Mouse (Mus musculus) limb, embryonic 14.5 days (tissue): ENCODE data around the gene Jade2. TPM values are rescaled to one million over a fixed set of nuclear protein-coding genes. Genes with fewer than 3 reads are reported as not detected.

Experiments
- ATAC-seq: fragments of 200-750 bp; cut with Nextera tagmentation; 2 replicates; pipeline ENCODE4 v1.8.0; 2017; ENCODE audit warnings: low read depth, moderate number of reproducible peaks, moderate TSS enrichment; ENCODE audit not compliant: low FRiP score
- DNase-seq: peaks from one replicate; pipeline ENCODE4 v3.0.0-alpha.2; 2015; ENCODE audit warnings: low spot score
- H3K27ac ChIP-seq: fragments of 300-500 bp; sonication (generic); replicated peaks from 2 replicates; pipeline ENCODE4 v1.5.1; 2014; ENCODE audit warnings: low read depth, mild to moderate bottlenecking, low read length, moderate library complexity, mixed read lengths
- H3K27me3 ChIP-seq: fragments of 300-500 bp; sonication (generic); 2 replicates; pipeline ENCODE4 v1.6.1; 2014; ENCODE audit warnings: low read length, mixed read lengths; ENCODE audit not compliant: control insufficient read depth, insufficient read depth
- H3K36me3 ChIP-seq: fragments of 300-500 bp; sonication (generic); 2 replicates; pipeline ENCODE4 v1.6.1; 2014; ENCODE audit warnings: mild to moderate bottlenecking, low read length, moderate library complexity, mixed read lengths; ENCODE audit not compliant: control insufficient read depth, insufficient read depth
- H3K4me1 ChIP-seq: fragments of 300-500 bp; sonication (generic); 2 replicates; pipeline ENCODE4 v1.6.1; 2014; ENCODE audit warnings: antibody characterized with exemption, low read length, mixed read lengths; ENCODE audit not compliant: control insufficient read depth, insufficient read depth
- H3K4me2 ChIP-seq: fragments of 300-500 bp; sonication (generic); replicated peaks from 2 replicates; pipeline ENCODE4 v1.6.1; 2014; ENCODE audit warnings: low read depth, mild to moderate bottlenecking, low read length, moderate library complexity; ENCODE audit not compliant: severe bottlenecking
- H3K4me3 ChIP-seq: fragments of 300-500 bp; sonication (generic); replicated peaks from 2 replicates; pipeline ENCODE4 v1.5.1; 2014; ENCODE audit warnings: low read length
- H3K9ac ChIP-seq: fragments of 300-500 bp; sonication (generic); 2 replicates; pipeline ENCODE4 v1.6.1; 2014; ENCODE audit warnings: mild to moderate bottlenecking, low read depth, low read length, moderate library complexity; ENCODE audit not compliant: severe bottlenecking
- H3K9me3 ChIP-seq: fragments of 300-500 bp; sonication (generic); 2 replicates; pipeline ENCODE4 v1.6.1; 2016; ENCODE audit warnings: low read length; ENCODE audit not compliant: control insufficient read depth
- POLR2A ChIP-seq: fragments of 200-500 bp; IDR thresholded peaks from 2 replicates; pipeline ENCODE4 v1.8.0; 2012; ENCODE audit warnings: inconsistent platforms, mild to moderate bottlenecking, moderate library complexity, borderline replicate concordance; ENCODE audit not compliant: insufficient read depth, insufficient read length; ENCODE audit errors: extremely low read depth
- WGBS: fragments of 180-500 bp; shearing (Covaris S2); extraction: QIAGEN DNeasy Blood & Tissue Kit; methylation state at CpG from one replicate; pipeline ENCODE4 v1.1.7; 2014; 5-methylcytosine and 5-hydroxymethylcytosine counted together
- polyA plus RNA-seq, 2 experiments: library from polyadenylated mRNA; depleted of rRNA in 1 of 2; stranded (reverse) in 1 of 2; unstranded in 1 of 2; fragments of >200 nt; fragmentation: Nextera tagmentation in 1 of 2; extraction: Ambion mirVana in 1 of 2; gene quantifications; 2 replicates each; pipeline versions ENCODE4 v1.2.1 to v1.2.3; 2012 to 2014

Jade2 gene
- polyA plus RNA-seq, 2 experiments, result 1.7 to 5.2 TPM

- H3K27me3 ChIP-seq, result no peaks in the 10 kb centered on the region
- H3K4me1 ChIP-seq, result 0 out of 2 replicates have a peak, but pooled peaks cover 2% of the 10 kb centered on the region
- peak; percentile 23 for DNase-seq
- H3K4me2 ChIP-seq, result no peak overlapping the region
- H3K4me3 ChIP-seq, result no peak overlapping the region
- H3K9me3 ChIP-seq, result no peaks in the 10 kb centered on the region
- 63% methylated on average over 6 of the region's 6 CpGs for WGBS
- no peak overlapping the region for H3K27ac ChIP-seq
- ATAC-seq, result no peak
- H3K36me3 ChIP-seq, result peaks cover 3% of the 10 kb centered on the region
- no peak for TF ChIP-seq POLR2A
- H3K9ac ChIP-seq, result no peak overlapping the region
These were observed 47.7 kb downstream of the Jade2 start for GRCm38 (mm10) chr11:51809632-51810224.

GRCm38 (mm10) chr11:51807108-51807879, 50.2 kb downstream of the Jade2 start:
- Histone ChIP-seq H3K4me3 (no peak overlapping the region), H3K9ac (no peak overlapping the region), H3K27me3 (no peaks in the 10 kb centered on the region), H3K4me2 (no peak overlapping the region), H3K9me3 (no peaks in the 10 kb centered on the region), H3K27ac (no peak overlapping the region), H3K36me3 (no peaks in the 10 kb centered on the region), H3K4me1 (0 out of 2 replicates have a peak, but pooled peaks cover 2% of the 10 kb centered on the region)
- no peak for ATAC-seq
- WGBS, result 35% methylated on average over 13 of the region's 13 CpGs
- no peak for TF ChIP-seq POLR2A
- no peak for DNase-seq

DNA sequence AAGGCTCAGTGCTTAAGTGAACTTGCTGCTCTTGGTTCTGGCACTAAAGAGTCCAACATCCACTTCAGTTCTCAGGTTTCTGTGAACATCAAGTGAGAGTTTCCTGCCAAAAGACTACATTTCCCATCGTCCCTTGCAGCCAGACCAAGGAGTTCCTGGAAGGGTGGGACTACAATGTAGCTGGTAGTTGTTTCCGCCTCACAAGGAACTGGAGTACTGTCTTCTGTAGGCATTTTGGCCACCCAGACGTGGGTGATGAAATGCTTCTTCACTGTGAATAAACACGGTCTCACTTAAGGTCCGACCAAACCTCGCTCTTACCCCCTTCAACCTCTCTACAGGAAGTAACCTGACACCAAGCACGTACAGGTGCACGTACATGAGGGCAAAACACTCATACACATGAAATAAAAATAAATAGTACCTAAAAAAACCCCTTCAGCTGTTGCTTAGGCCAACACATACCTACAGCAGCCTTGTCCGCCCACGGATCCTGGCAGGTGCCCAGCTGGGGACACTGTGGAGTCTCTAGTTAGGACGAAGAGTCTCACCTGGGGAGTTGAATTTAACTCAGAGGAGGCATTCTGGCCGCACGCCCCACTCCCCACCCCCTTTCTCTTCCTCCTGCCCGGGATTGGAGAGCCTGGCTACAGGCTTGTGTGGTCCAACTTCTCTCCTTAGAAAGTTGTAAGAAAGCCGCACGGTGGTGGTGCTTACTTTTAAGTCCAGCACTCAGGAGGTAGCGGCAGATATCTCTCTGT, 52.1 kb downstream of the Jade2 start:
- peak overlapping the region; percentile 26 for H3K9ac ChIP-seq
- ATAC-seq (peak; percentile 69), DNase-seq (peak; percentile 89)
- WGBS, result 19% methylated on average over 17 of the region's 17 CpGs
- H3K4me3 ChIP-seq, result peak overlapping the region; percentile 40
- no peaks in the 10 kb centered on the region for H3K27me3 ChIP-seq
- peak; percentile 47; the same call in 1 of the 2 replicates for TF ChIP-seq POLR2A
- H3K4me1 ChIP-seq, result 0 out of 2 replicates have a peak, but pooled peaks cover 2% of the 10 kb centered on the region
- no peaks in the 10 kb centered on the region for H3K9me3 ChIP-seq
- no peak overlapping the region; the same call in 1 of the 2 replicates for H3K27ac ChIP-seq
- H3K4me2 ChIP-seq, result peak overlapping the region; percentile 57
- H3K36me3 ChIP-seq, result no peaks in the 10 kb centered on the region

- Histone ChIP-seq H3K27me3 (no peaks in the 10 kb centered on the region), H3K9ac (no peak overlapping the region), H3K4me1 (no peaks in the 10 kb centered on the region), H3K4me2 (no peak overlapping the region), H3K4me3 (no peak overlapping the region), H3K9me3 (no peaks in the 10 kb centered on the region), H3K27ac (no peak overlapping the region), H3K36me3 (no peaks in the 10 kb centered on the region)
- DNase-seq (no peak), ATAC-seq (no peak)
- 30% methylated on average over 7 of the region's 8 CpGs for WGBS
- no peak for TF ChIP-seq POLR2A
These were observed 56.7 kb downstream of the Jade2 start for GRCm38 (mm10) chr11:51800634-51801325.

DNA sequence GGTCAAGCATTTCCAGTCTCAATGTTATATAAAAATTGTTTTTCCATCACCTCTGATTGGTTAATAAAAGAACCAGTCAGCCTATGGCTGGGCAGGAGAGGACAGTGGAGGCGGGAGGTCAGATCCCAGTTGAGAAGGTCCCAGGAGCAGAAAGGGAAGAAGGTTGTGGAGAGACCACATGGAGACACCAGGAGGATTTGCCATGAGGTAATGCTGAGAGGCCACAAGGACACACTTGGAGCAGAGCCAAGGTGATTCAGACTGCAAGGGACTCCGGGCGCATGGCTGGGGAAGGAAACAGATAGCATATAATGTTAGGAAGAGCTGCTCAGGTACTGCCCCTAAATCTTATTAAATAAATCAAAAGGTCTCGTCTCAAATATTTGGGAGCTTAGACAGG, 61.2 kb downstream of the Jade2 start:
- H3K27me3 ChIP-seq, result no peaks in the 10 kb centered on the region
- no peak for DNase-seq
- WGBS, result 76% methylated on average over 4 of the region's 4 CpGs

More for the DNA sequence above, 61.2 kb downstream of the Jade2 start:
- ATAC-seq, result no peak
- H3K36me3 ChIP-seq, result peaks cover 14% of the 10 kb centered on the region
- no peaks in the 10 kb centered on the region for H3K9me3 ChIP-seq
- H3K4me1 ChIP-seq, result no peaks in the 10 kb centered on the region
- H3K4me3 ChIP-seq, result no peak overlapping the region
- H3K4me2 ChIP-seq, result no peak overlapping the region
- no peak overlapping the region for H3K9ac ChIP-seq
- H3K27ac ChIP-seq, result no peak overlapping the region
- no peak for TF ChIP-seq POLR2A
